Mouse (Mus musculus) embryonic facial prominence, embryonic 14.5 days (tissue): Measurements from ENCODE around the gene Slc37a2. TPM values are rescaled to one million over a fixed set of nuclear protein-coding genes. Genes with fewer than 3 reads are reported as not detected.

Experiments
- ATAC-seq: fragments of 200-750 bp; cut with Nextera tagmentation; 2 replicates; pipeline ENCODE4 v1.8.0; 2017; ENCODE audit warnings: low read depth, moderate number of reproducible peaks, moderate TSS enrichment
- DNase-seq: peaks from one replicate; pipeline ENCODE4 v3.0.0-alpha.2; 2015; ENCODE audit warnings: low spot score
- H3K27ac ChIP-seq: fragments of 300-500 bp; sonication (generic); replicated peaks from 2 replicates; pipeline ENCODE4 v1.5.1; 2014; ENCODE audit warnings: low read depth, mild to moderate bottlenecking, low read length, moderate library complexity
- H3K27me3 ChIP-seq: fragments of 300-500 bp; sonication (generic); replicated peaks from 2 replicates; pipeline ENCODE4 v1.6.1; 2014; ENCODE audit warnings: low read length; ENCODE audit not compliant: control insufficient read depth, insufficient read depth
- H3K36me3 ChIP-seq: fragments of 300-500 bp; sonication (generic); 2 replicates; pipeline ENCODE4 v1.6.1; 2014; ENCODE audit warnings: low read length, mixed read lengths; ENCODE audit not compliant: control insufficient read depth, insufficient read depth
- H3K4me1 ChIP-seq: fragments of 300-500 bp; sonication (generic); 2 replicates; pipeline ENCODE4 v1.6.1; 2014; ENCODE audit warnings: antibody characterized with exemption, low read length; ENCODE audit not compliant: control insufficient read depth, insufficient read depth
- H3K4me2 ChIP-seq: fragments of 300-500 bp; sonication (generic); 2 replicates; pipeline ENCODE4 v1.6.1; 2014; ENCODE audit warnings: low read depth, mild to moderate bottlenecking, low read length, moderate library complexity, mixed read lengths
- H3K4me3 ChIP-seq: fragments of 300-500 bp; sonication (generic); 2 replicates; pipeline ENCODE4 v1.5.1; 2014; ENCODE audit warnings: low read depth, mild to moderate bottlenecking, low read length
- H3K9ac ChIP-seq: fragments of 300-500 bp; sonication (generic); 2 replicates; pipeline ENCODE4 v1.6.1; 2014; ENCODE audit warnings: low read depth, mild to moderate bottlenecking, low read length, moderate library complexity, mixed read lengths
- H3K9me3 ChIP-seq: fragments of 300-500 bp; sonication (generic); 2 replicates; pipeline ENCODE4 v1.6.1; 2016; ENCODE audit warnings: low read length; ENCODE audit not compliant: control insufficient read depth
- WGBS: fragments of 180-500 bp; shearing (Covaris S2); extraction: QIAGEN DNeasy Blood & Tissue Kit; methylation state at CpG from one replicate; pipeline ENCODE4 v1.1.7; 2014; 5-methylcytosine and 5-hydroxymethylcytosine counted together
- polyA plus RNA-seq: library from polyadenylated mRNA; unstranded; fragments of >200 nt; fragmentation: Nextera tagmentation; extraction: Ambion mirVana; gene quantifications from 2 replicates; pipeline ENCODE4 v1.2.1, GENCODE M21; 2014

The Slc37a2 gene
- polyA plus RNA-seq, 1 experiment from 2014 or later = 6.6 TPM

GRCm38 (mm10) chr9:37248381-37248906 is 7.1 kb downstream of the Slc37a2 start:
- Histone ChIP-seq H3K36me3 (no peaks in the 10 kb centered on the region), H3K9me3 (no peaks in the 10 kb centered on the region), H3K4me2 (no peak overlapping the region), H3K9ac (no peak overlapping the region), H3K4me3 (no peak overlapping the region), H3K27me3 (no peaks in the 10 kb centered on the region), H3K4me1 (no peaks in the 10 kb centered on the region), H3K27ac (no peak overlapping the region)
- 0 out of 2 replicates have a peak, but pooled peaks have one; percentile 30 for ATAC-seq
- no peak for DNase-seq
- 39% methylated on average over 3 of the region's 3 CpGs for WGBS

GRCm38 (mm10) chr9:37247429-37247828 is 8.1 kb downstream of the Slc37a2 start:
- H3K4me1 ChIP-seq = no peaks in the 10 kb centered on the region
- ATAC-seq (no peak), DNase-seq (no peak)
- no peak overlapping the region for H3K4me2 ChIP-seq
- H3K36me3 ChIP-seq = no peaks in the 10 kb centered on the region
- H3K27me3 ChIP-seq = no peaks in the 10 kb centered on the region
- H3K9ac ChIP-seq = no peak overlapping the region
- no peaks in the 10 kb centered on the region for H3K9me3 ChIP-seq
- no peak overlapping the region for H3K27ac ChIP-seq
- no peak overlapping the region for H3K4me3 ChIP-seq

GRCm38 (mm10) chr9:37245810-37246209 is 9.7 kb downstream of the Slc37a2 start:
- WGBS = 92% methylated on average over 1 of the region's 1 CpGs
- Histone ChIP-seq H3K27me3 (no peaks in the 10 kb centered on the region), H3K36me3 (no peaks in the 10 kb centered on the region), H3K27ac (no peak overlapping the region), H3K4me1 (no peaks in the 10 kb centered on the region), H3K9me3 (no peaks in the 10 kb centered on the region), H3K9ac (no peak overlapping the region), H3K4me2 (no peak overlapping the region), H3K4me3 (no peak overlapping the region)
- ATAC-seq (no peak), DNase-seq (no peak)

GRCm38 (mm10) chr9:37245404-37245803 is 10.1 kb downstream of the Slc37a2 start:
- Histone ChIP-seq H3K4me2 (no peak overlapping the region), H3K9ac (no peak overlapping the region), H3K9me3 (no peaks in the 10 kb centered on the region), H3K36me3 (no peaks in the 10 kb centered on the region), H3K4me1 (no peaks in the 10 kb centered on the region), H3K27ac (no peak overlapping the region), H3K27me3 (no peaks in the 10 kb centered on the region), H3K4me3 (no peak overlapping the region)
- WGBS = 44% methylated on average over 2 of the region's 2 CpGs
- ATAC-seq (no peak), DNase-seq (no peak)

- Histone ChIP-seq H3K4me2 (no peak overlapping the region), H3K27me3 (no peaks in the 10 kb centered on the region), H3K27ac (no peak overlapping the region), H3K4me3 (no peak overlapping the region), H3K9ac (no peak overlapping the region), H3K4me1 (no peaks in the 10 kb centered on the region), H3K9me3 (no peaks in the 10 kb centered on the region), H3K36me3 (no peaks in the 10 kb centered on the region)
- DNase-seq (no peak), ATAC-seq (no peak)
- WGBS = 82% methylated on average over 1 of the region's 1 CpGs
Measured at GRCm38 (mm10) chr9:37244600-37244999, 10.9 kb downstream of the Slc37a2 start.

- ATAC-seq (no peak), DNase-seq (no peak)
- H3K27me3 ChIP-seq = no peaks in the 10 kb centered on the region
- no peak overlapping the region for H3K27ac ChIP-seq
- H3K36me3 ChIP-seq = no peaks in the 10 kb centered on the region
- no peaks in the 10 kb centered on the region for H3K9me3 ChIP-seq
- H3K4me1 ChIP-seq = no peaks in the 10 kb centered on the region
- no peak overlapping the region for H3K4me3 ChIP-seq
- WGBS = 83% methylated on average over 3 of the region's 3 CpGs
- H3K9ac ChIP-seq = no peak overlapping the region
- H3K4me2 ChIP-seq = no peak overlapping the region
Measured at GRCm38 (mm10) chr9:37242764-37243163, 12.8 kb downstream of the Slc37a2 start.

- 70% methylated on average over 4 of the region's 4 CpGs for WGBS
- no peak for ATAC-seq
Measured at GRCm38 (mm10) chr9:37235951-37236737, 19.4 kb downstream of the Slc37a2 start.

GRCm38 (mm10) chr9:37232201-37233195 is 23.0 kb downstream of the Slc37a2 start:
- Histone ChIP-seq H3K27ac (no peak overlapping the region), H3K9me3 (no peaks in the 10 kb centered on the region), H3K4me3 (no peak overlapping the region), H3K4me1 (no peaks in the 10 kb centered on the region), H3K4me2 (no peak overlapping the region), H3K9ac (no peak overlapping the region), H3K36me3 (no peaks in the 10 kb centered on the region; the same call in 1 of the 2 replicates), H3K27me3 (no peaks in the 10 kb centered on the region)
- WGBS = 53% methylated on average over 22 of the region's 22 CpGs
- ATAC-seq (no peak), DNase-seq (no peak)

More at GRCm38 (mm10) chr9:37235951-37236737, 19.4 kb downstream of the Slc37a2 start:
- no peak overlapping the region for H3K27ac ChIP-seq
- H3K4me2 ChIP-seq = no peak overlapping the region
- no peaks in the 10 kb centered on the region for H3K9me3 ChIP-seq
- H3K9ac ChIP-seq = no peak overlapping the region
- H3K4me3 ChIP-seq = no peak overlapping the region
- H3K4me1 ChIP-seq = no peaks in the 10 kb centered on the region
- no peaks in the 10 kb centered on the region for H3K27me3 ChIP-seq
- no peak for DNase-seq
- H3K36me3 ChIP-seq = no peaks in the 10 kb centered on the region; the same call in 1 of the 2 replicates
